Mouse (Mus musculus): ENCODE results near the gene Nos1ap. TPM values are rescaled to one million over a fixed set of nuclear protein-coding genes. Genes with fewer than 3 reads are reported as not detected.
A peak's percentile ranks its signal among the peaks of the same experiment; 100 is the strongest.

Gene Nos1ap
- total and polyA plus RNA-seq, 2 experiments from 2014 or later: 18.4 to 24.0 TPM

- WGBS: 80% methylated on average over 4 of the region's 4 CpGs
- Histone ChIP-seq H3K9ac (replicated peaks; ENCODE audit: low read length, poor library complexity, severe bottlenecking) (no peak overlapping the region), H3K4me2 (ENCODE audit: low read depth, low read length, poor library complexity, severe bottlenecking) (no peak overlapping the region), H3K27ac (ENCODE audit: low read depth, low read length) (no peak overlapping the region), H3K9me3 (ENCODE audit: low read length) (no peaks in the 10 kb centered on the region), H3K36me3 (ENCODE audit: insufficient read depth, low read length) (no peaks in the 10 kb centered on the region), H3K4me3 (ENCODE audit: low read depth, low read length) (no peak overlapping the region), H3K4me1 (ENCODE audit: insufficient read depth, low read length) (no peaks in the 10 kb centered on the region), H3K27me3 (ENCODE audit: insufficient read depth, low read length) (no peaks in the 10 kb centered on the region)
- no peak for TF ChIP-seq CTCF (IDR thresholded peaks at IDR 0.05)
- no peak for ATAC-seq (ENCODE audit: low FRiP score)
- DNase-seq (ENCODE audit: low spot score): no peak
Observed at GRCm38 (mm10) chr1:170282415-170283129, 307.1 kb downstream of the Nos1ap start.

- H3K36me3 ChIP-seq (ENCODE audit: insufficient read depth, low read length): no peaks in the 10 kb centered on the region
- H3K27ac ChIP-seq (ENCODE audit: low read depth, low read length): no peak within 1 kb of the TSS
- H3K27me3 ChIP-seq (ENCODE audit: insufficient read depth, low read length): no peaks in the 10 kb centered on the region
- H3K4me3 ChIP-seq (ENCODE audit: low read depth, low read length): no peak within 1 kb of the TSS
- DNase-seq (ENCODE audit: low spot score): no peak
- no peak within 1 kb of the TSS for H3K4me2 ChIP-seq (ENCODE audit: low read depth, low read length, poor library complexity, severe bottlenecking)
- no peaks in the 10 kb centered on the region for H3K4me1 ChIP-seq (ENCODE audit: insufficient read depth, low read length)
- no peak for ATAC-seq (ENCODE audit: low FRiP score)
- H3K9ac ChIP-seq (replicated peaks; ENCODE audit: low read length, poor library complexity, severe bottlenecking): no peak within 1 kb of the TSS
- no peaks in the 10 kb centered on the region for H3K9me3 ChIP-seq (ENCODE audit: low read length)
- WGBS: 94% methylated on average over 2 of the region's 3 CpGs
- no peak for TF ChIP-seq CTCF (IDR thresholded peaks at IDR 0.05)
Observed at GRCm38 (mm10) chr1:170277016-170277415, 312.6 kb downstream of the Nos1ap start, which contains the start of gene Sh2d1b1. Gene Sh2d1b1 (plus strand): TSS chr1:170277320.

- Histone ChIP-seq H3K9me3 (ENCODE audit: low read length) (no peaks in the 10 kb centered on the region), H3K27ac (ENCODE audit: low read depth, low read length) (no peak overlapping the region), H3K4me3 (ENCODE audit: low read depth, low read length) (no peak overlapping the region), H3K4me2 (ENCODE audit: low read depth, low read length, poor library complexity, severe bottlenecking) (no peak overlapping the region), H3K27me3 (ENCODE audit: insufficient read depth, low read length) (no peaks in the 10 kb centered on the region), H3K36me3 (ENCODE audit: insufficient read depth, low read length) (no peaks in the 10 kb centered on the region), H3K4me1 (ENCODE audit: insufficient read depth, low read length) (no peaks in the 10 kb centered on the region), H3K9ac (replicated peaks; ENCODE audit: low read length, poor library complexity, severe bottlenecking) (no peak overlapping the region)
- no peak for TF ChIP-seq CTCF (IDR thresholded peaks at IDR 0.05)
- DNase-seq (ENCODE audit: low spot score) (no peak), ATAC-seq (ENCODE audit: low FRiP score) (no peak)
Observed at GRCm38 (mm10) chr1:170273252-170273651, 316.4 kb downstream of the Nos1ap start.

GRCm38 (mm10) chr1:170270696-170271095 lies 319.0 kb downstream of the Nos1ap start:
- no peak for ATAC-seq (ENCODE audit: low FRiP score)
- Histone ChIP-seq H3K27ac (ENCODE audit: low read depth, low read length) (no peak overlapping the region), H3K9ac (replicated peaks; ENCODE audit: low read length, poor library complexity, severe bottlenecking) (no peak overlapping the region), H3K4me2 (ENCODE audit: low read depth, low read length, poor library complexity, severe bottlenecking) (no peak overlapping the region), H3K36me3 (ENCODE audit: insufficient read depth, low read length) (no peaks in the 10 kb centered on the region), H3K4me3 (ENCODE audit: low read depth, low read length) (no peak overlapping the region), H3K27me3 (ENCODE audit: insufficient read depth, low read length) (no peaks in the 10 kb centered on the region), H3K4me1 (ENCODE audit: insufficient read depth, low read length) (no peaks in the 10 kb centered on the region), H3K9me3 (ENCODE audit: low read length) (0 out of 2 replicates have a peak, but pooled peaks cover 3% of the 10 kb centered on the region)
- 81% methylated on average over 4 of the region's 4 CpGs for WGBS
- no peak for DNase-seq (ENCODE audit: low spot score)
- no peak for TF ChIP-seq CTCF (IDR thresholded peaks at IDR 0.05)

- H3K4me2 ChIP-seq (ENCODE audit: low read depth, low read length, poor library complexity, severe bottlenecking): no peak overlapping the region
- H3K9me3 ChIP-seq (ENCODE audit: low read length): 0 out of 2 replicates have a peak, but pooled peaks cover 3% of the 10 kb centered on the region
- H3K36me3 ChIP-seq (ENCODE audit: insufficient read depth, low read length): no peaks in the 10 kb centered on the region
- H3K9ac ChIP-seq (replicated peaks; ENCODE audit: low read length, poor library complexity, severe bottlenecking): no peak overlapping the region
- H3K27ac ChIP-seq (ENCODE audit: low read depth, low read length): no peak overlapping the region
- TF ChIP-seq CTCF (IDR thresholded peaks at IDR 0.05): no peak
- H3K4me1 ChIP-seq (ENCODE audit: insufficient read depth, low read length): no peaks in the 10 kb centered on the region
- no peak overlapping the region for H3K4me3 ChIP-seq (ENCODE audit: low read depth, low read length)
- H3K27me3 ChIP-seq (ENCODE audit: insufficient read depth, low read length): no peaks in the 10 kb centered on the region
- DNase-seq (ENCODE audit: low spot score) (no peak), ATAC-seq (ENCODE audit: low FRiP score) (no peak)
- 85% methylated on average over 6 of the region's 6 CpGs for WGBS
Observed at GRCm38 (mm10) chr1:170270281-170270680, 319.4 kb downstream of the Nos1ap start.

- Histone ChIP-seq H3K4me3 (ENCODE audit: low read depth, low read length) (peak overlapping the region; percentile 65), H3K9ac (replicated peaks; ENCODE audit: low read length, poor library complexity, severe bottlenecking) (peak overlapping the region; percentile 80), H3K36me3 (ENCODE audit: insufficient read depth, low read length) (no peaks in the 10 kb centered on the region), H3K27ac (ENCODE audit: low read depth, low read length) (peak overlapping the region; percentile 47; the same call in 1 of the 2 replicates), H3K27me3 (ENCODE audit: insufficient read depth, low read length) (no peaks in the 10 kb centered on the region), H3K4me1 (ENCODE audit: insufficient read depth, low read length) (no peaks in the 10 kb centered on the region), H3K4me2 (ENCODE audit: low read depth, low read length, poor library complexity, severe bottlenecking) (peak overlapping the region; percentile 78), H3K9me3 (ENCODE audit: low read length) (no peaks in the 10 kb centered on the region)
- WGBS: 9% methylated on average over 32 of the region's 32 CpGs
- ATAC-seq (ENCODE audit: low FRiP score): peak; percentile 100
- peak; percentile 94 for DNase-seq (ENCODE audit: low spot score)
- TF ChIP-seq CTCF (IDR thresholded peaks at IDR 0.05): no peak
Observed at GRCm38 (mm10) chr1:170255560-170255910, 334.1 kb downstream of the Nos1ap start.
